Mouse (Mus musculus): ENCODE results near the gene Taf10. TPM values are rescaled to one million over a fixed set of nuclear protein-coding genes. Genes with fewer than 3 reads are reported as not detected.
"Not testable (repeated sequence)": the region's sequence is repeated elsewhere in the genome, so short reads cannot be mapped to it uniquely, and the experiment has no call there.

The Taf10 gene
- polyA plus RNA-seq, 1 experiment from 2014 or later = 175 TPM

GRCm38 (mm10) chr7:105751491-105752433 is 7.6 kb upstream of the Taf10 start, which contains the start of gene Tpp1:
Gene Tpp1, minus strand, starts transcription at chr7:105752235.
- ATAC-seq (ENCODE audit: insufficient number of reproducible peaks, insufficient read depth, low FRiP score, low TSS enrichment) = peak; percentile 88
- WGBS = 23% methylated on average over 20 of the region's 20 CpGs

DNA sequence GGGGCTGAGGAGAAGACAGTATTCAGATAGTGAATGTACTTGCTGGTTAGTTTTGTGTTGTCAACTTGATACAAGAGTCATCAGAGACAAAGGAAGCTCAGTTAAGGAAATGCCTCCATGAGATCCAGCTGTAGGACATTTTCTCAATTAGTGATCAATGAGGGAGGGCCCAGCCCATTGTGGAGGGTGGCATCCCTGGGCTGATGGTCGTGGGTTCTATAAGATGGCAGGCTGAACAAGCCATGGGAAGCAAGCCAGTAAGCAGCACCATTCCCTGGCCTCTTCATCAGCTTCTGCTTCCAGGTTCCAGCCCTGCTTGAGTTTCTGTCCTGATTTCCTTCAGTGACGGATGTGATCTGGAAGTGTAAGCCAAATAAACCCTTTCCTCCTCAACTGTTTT is 3.6 kb upstream of the Taf10 start:
- WGBS = 69% methylated on average over 2 of the region's 2 CpGs
- Histone ChIP-seq H3K9ac (no peak overlapping the region), H3K27me3 (no peaks in the 10 kb centered on the region), H3K4me1 (peaks cover 14% of the 10 kb centered on the region), H3K4me3 (no peak overlapping the region), H3K4me2 (replicated peaks) (no peak overlapping the region), H3K36me3 (peaks cover 24% of the 10 kb centered on the region), H3K9me3 (no peaks in the 10 kb centered on the region), H3K27ac (no peak overlapping the region)
- ATAC-seq (ENCODE audit: insufficient number of reproducible peaks, insufficient read depth, low FRiP score, low TSS enrichment) = no peak

More at GRCm38 (mm10) chr7:105751491-105752433, 7.6 kb upstream of the Taf10 start, which contains the start of gene Tpp1:
- Histone ChIP-seq H3K4me2 (replicated peaks) (peak within 1 kb of the TSS; percentile 73), H3K9me3 (no peaks in the 10 kb centered on the region), H3K27ac (no peak within 1 kb of the TSS), H3K9ac (peak within 1 kb of the TSS; percentile 64), H3K36me3 (peaks cover 54% of the 10 kb centered on the region), H3K27me3 (no peaks in the 10 kb centered on the region), H3K4me1 (peaks cover 6% of the 10 kb centered on the region), H3K4me3 (peak within 1 kb of the TSS; percentile 52)

GRCm38 (mm10) chr7:105743246-105743925 is 775 bp downstream of the Taf10 start:
- WGBS = 34% methylated on average over 20 of the region's 20 CpGs
- not testable (repeated sequence) for H3K9me3 ChIP-seq
- H3K27ac ChIP-seq = peak overlapping the region; percentile 72; the same call in 1 of the 2 replicates

GRCm38 (mm10) chr7:105742539-105743215 is 1.5 kb downstream of the Taf10 start:
- not testable (repeated sequence) for ATAC-seq (ENCODE audit: insufficient number of reproducible peaks, insufficient read depth, low FRiP score, low TSS enrichment); H3K27me3 ChIP-seq; H3K9me3 ChIP-seq; H3K27ac ChIP-seq
- peaks cover 23% of the 10 kb centered on the region for H3K4me1 ChIP-seq
- peak overlapping the region; percentile 99; the same call in 1 of the 2 replicates for H3K4me3 ChIP-seq
- 77% methylated on average over 7 of the region's 7 CpGs for WGBS
- H3K9ac ChIP-seq = peak overlapping the region; percentile 93
- peak overlapping the region; percentile 89; the same call in 1 of the 2 replicates for H3K4me2 ChIP-seq (replicated peaks)
- H3K36me3 ChIP-seq = peaks cover 40% of the 10 kb centered on the region

More at GRCm38 (mm10) chr7:105743246-105743925, 775 bp downstream of the Taf10 start:
- H3K9ac ChIP-seq = peak overlapping the region; percentile 93
- peaks cover 40% of the 10 kb centered on the region for H3K36me3 ChIP-seq
- H3K4me3 ChIP-seq = peak overlapping the region; percentile 99
- peak overlapping the region; percentile 89 for H3K4me2 ChIP-seq (replicated peaks)
- ATAC-seq (ENCODE audit: insufficient number of reproducible peaks, insufficient read depth, low FRiP score, low TSS enrichment); H3K27me3 ChIP-seq: not testable (repeated sequence)
- H3K4me1 ChIP-seq = peaks cover 16% of the 10 kb centered on the region

DNA sequence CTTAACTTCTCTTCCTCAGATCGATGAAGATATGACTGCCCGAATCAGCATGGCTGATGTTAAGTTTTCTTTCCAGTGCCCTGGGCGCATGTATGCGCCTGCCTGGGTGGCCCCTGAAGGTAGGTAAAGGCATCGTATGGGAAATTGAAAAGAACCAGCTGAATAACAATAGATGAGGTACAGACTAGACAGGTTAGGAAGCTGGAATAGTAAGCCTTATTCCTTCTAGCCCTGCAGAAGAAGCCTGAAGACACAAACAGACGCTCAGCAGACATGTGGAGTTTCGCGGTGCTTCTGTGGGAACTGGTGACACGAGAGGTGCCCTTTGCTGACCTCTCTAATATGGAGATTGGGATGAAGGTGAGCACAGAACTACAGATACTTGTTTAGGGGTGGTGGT is 2.2 kb downstream of the Taf10 start:
- 91% methylated on average over 9 of the region's 9 CpGs for WGBS
- Histone ChIP-seq H3K27me3 (no peaks in the 10 kb centered on the region), H3K4me2 (replicated peaks) (no peak overlapping the region), H3K9ac (no peak overlapping the region), H3K4me1 (peaks cover 26% of the 10 kb centered on the region), H3K9me3 (no peaks in the 10 kb centered on the region), H3K27ac (no peak overlapping the region), H3K36me3 (peaks cover 40% of the 10 kb centered on the region), H3K4me3 (no peak overlapping the region)
- no peak for ATAC-seq (ENCODE audit: insufficient number of reproducible peaks, insufficient read depth, low FRiP score, low TSS enrichment)

DNA sequence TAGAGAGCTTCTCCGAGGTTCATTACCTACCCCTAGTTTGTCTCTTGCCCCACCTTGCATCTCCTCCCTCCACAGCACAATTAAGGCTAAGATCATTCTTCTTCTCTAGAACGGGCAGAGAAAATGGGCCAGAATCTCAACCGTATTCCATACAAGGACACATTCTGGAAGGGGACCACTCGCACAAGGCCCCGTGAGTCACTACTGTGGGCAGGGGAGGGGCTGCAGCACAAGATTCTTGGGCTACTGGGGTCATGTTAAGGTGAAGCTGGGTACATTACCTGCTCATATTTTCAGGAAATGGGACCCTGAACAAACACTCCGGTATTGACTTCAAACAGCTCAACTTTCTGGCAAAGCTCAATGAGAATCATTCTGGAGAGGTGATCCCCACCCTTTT is 3.3 kb downstream of the Taf10 start:
- ATAC-seq (ENCODE audit: insufficient number of reproducible peaks, insufficient read depth, low FRiP score, low TSS enrichment) = no peak
- Histone ChIP-seq H3K4me2 (replicated peaks) (no peak overlapping the region), H3K9ac (no peak overlapping the region), H3K4me3 (no peak overlapping the region), H3K9me3 (no peaks in the 10 kb centered on the region), H3K27ac (no peak overlapping the region), H3K27me3 (no peaks in the 10 kb centered on the region), H3K4me1 (peaks cover 26% of the 10 kb centered on the region), H3K36me3 (peaks cover 32% of the 10 kb centered on the region)
- WGBS = 80% methylated on average over 6 of the region's 6 CpGs

GRCm38 (mm10) chr7:105740089-105740795 is 3.9 kb downstream of the Taf10 start:
- H3K4me2 ChIP-seq (replicated peaks) = no peak overlapping the region
- peaks cover 26% of the 10 kb centered on the region for H3K4me1 ChIP-seq
- peaks cover 32% of the 10 kb centered on the region for H3K36me3 ChIP-seq
- H3K27ac ChIP-seq = no peak overlapping the region
- H3K9me3 ChIP-seq = no peaks in the 10 kb centered on the region
- no peak for ATAC-seq (ENCODE audit: insufficient number of reproducible peaks, insufficient read depth, low FRiP score, low TSS enrichment)
- no peak overlapping the region for H3K4me3 ChIP-seq
- H3K27me3 ChIP-seq = no peaks in the 10 kb centered on the region
- H3K9ac ChIP-seq = no peak overlapping the region
- 91% methylated on average over 13 of the region's 13 CpGs for WGBS

GRCm38 (mm10) chr7:105738948-105739347 is 5.2 kb downstream of the Taf10 start:
- H3K27ac ChIP-seq = peak overlapping the region; percentile 80
- H3K4me2 ChIP-seq (replicated peaks) = peak overlapping the region; percentile 70
- H3K4me1 ChIP-seq = peaks cover 32% of the 10 kb centered on the region
- H3K4me3 ChIP-seq = no peak overlapping the region
- H3K9ac ChIP-seq = no peak overlapping the region
- no peaks in the 10 kb centered on the region for H3K9me3 ChIP-seq
- peaks cover 39% of the 10 kb centered on the region for H3K36me3 ChIP-seq
- 11% methylated on average over 3 of the region's 3 CpGs for WGBS
- ATAC-seq (ENCODE audit: insufficient number of reproducible peaks, insufficient read depth, low FRiP score, low TSS enrichment) = 0 out of 2 replicates have a peak, but pooled peaks have one; percentile 48
- no peaks in the 10 kb centered on the region for H3K27me3 ChIP-seq

DNA sequence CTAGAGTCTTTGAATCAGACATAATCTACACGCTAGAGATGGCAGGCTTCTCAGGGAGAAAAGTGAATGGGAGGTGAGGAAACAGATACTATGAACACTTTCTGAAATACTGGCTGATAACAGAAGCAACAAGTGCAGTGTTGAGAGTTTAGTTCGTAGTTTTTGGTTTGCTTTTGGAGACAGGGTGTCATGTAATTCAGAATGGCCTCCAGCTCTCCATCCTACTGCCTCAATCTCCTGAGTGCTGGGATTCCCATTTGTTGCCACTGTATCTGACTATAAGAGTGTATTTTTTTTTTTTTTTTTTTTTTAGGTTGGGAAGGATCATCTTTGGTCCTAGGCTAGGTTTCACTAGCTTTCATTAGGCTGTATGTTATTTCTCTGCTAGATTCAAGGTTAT is 5.9 kb downstream of the Taf10 start:
- ATAC-seq (ENCODE audit: insufficient number of reproducible peaks, insufficient read depth, low FRiP score, low TSS enrichment) = no peak
- no peaks in the 10 kb centered on the region for H3K9me3 ChIP-seq
- H3K4me3 ChIP-seq = no peak overlapping the region

DNA sequence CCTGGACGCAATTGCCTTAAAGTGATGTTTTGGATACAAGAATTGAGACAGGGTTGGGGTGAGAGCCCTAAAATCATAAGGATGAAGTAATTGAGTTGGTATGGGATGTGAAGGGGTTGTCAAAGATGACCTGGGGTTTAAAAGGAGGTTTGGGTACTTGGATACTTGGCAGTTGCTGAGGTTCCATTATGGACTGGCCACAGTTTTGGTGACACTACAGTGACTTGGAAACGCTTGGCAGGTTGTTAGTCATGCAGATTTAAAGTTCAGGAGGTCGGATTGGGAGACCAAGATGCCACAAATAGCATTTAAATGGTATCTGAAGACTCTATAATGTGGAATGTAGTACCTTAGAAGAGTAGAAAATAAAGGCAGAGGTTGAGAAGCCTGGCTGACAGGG is 6.5 kb downstream of the Taf10 start:
- 37% methylated on average over 3 of the region's 3 CpGs for WGBS
- peaks cover 47% of the 10 kb centered on the region for H3K36me3 ChIP-seq
- H3K4me1 ChIP-seq = peaks cover 24% of the 10 kb centered on the region
- no peak for ATAC-seq (ENCODE audit: insufficient number of reproducible peaks, insufficient read depth, low FRiP score, low TSS enrichment)
- no peaks in the 10 kb centered on the region for H3K27me3 ChIP-seq
- no peak overlapping the region for H3K27ac ChIP-seq
- peak overlapping the region; percentile 91; the same call in 1 of the 2 replicates for H3K9ac ChIP-seq
- no peaks in the 10 kb centered on the region for H3K9me3 ChIP-seq
- H3K4me3 ChIP-seq = peak overlapping the region; percentile 66
- peak overlapping the region; percentile 70 for H3K4me2 ChIP-seq (replicated peaks)

More for the DNA sequence above, 5.9 kb downstream of the Taf10 start:
- Histone ChIP-seq H3K27me3 (no peaks in the 10 kb centered on the region), H3K4me2 (replicated peaks) (peak overlapping the region; percentile 70), H3K4me1 (peaks cover 29% of the 10 kb centered on the region), H3K36me3 (peaks cover 45% of the 10 kb centered on the region), H3K27ac (no peak overlapping the region), H3K9ac (no peak overlapping the region)
- 69% methylated on average over 2 of the region's 2 CpGs for WGBS

Measured in embryonic facial prominence, embryonic 12.5 days (tissue).